17 mouse cellular contexts compared by ENCODE assay signal in genomic region chr5:150389589-150390377, GRCm38 (mm10).
DNase-seq lines count a peak whose midpoint lies in the region; ATAC-seq and TF ChIP-seq lines count a peak whose summit lies in the region.
"Had no signal": no experiment of that assay in that cellular context is flagged by ENCODE, and none has a peak within 500 bp of the region (broad histone marks: within the 10 kb centered on the region; RNA-seq: fewer than 3 reads in every experiment).

No protein-coding gene starts in this region.

- H3K27me3 ChIP-seq in MEL (ENCODE audit: control insufficient read depth in 1 of 2, insufficient read depth in 2 of 2, low read length in 2 of 2): no peaks in the 10 kb centered on the region
- H3K27me3 ChIP-seq in heart, embryonic 11.5 days (ENCODE audit: control insufficient read depth, insufficient read depth, low read length): no peaks in the 10 kb centered on the region
- H3K27me3 ChIP-seq in liver, embryonic 13.5 days: no peaks in the 10 kb centered on the region
- H3K27me3 ChIP-seq: CH12.LX, Patski had no signal

- no peaks in the 10 kb centered on the region for H3K79me2 ChIP-seq in MEL (ENCODE audit: control insufficient read depth, insufficient read depth, low read length, poor library complexity)

- DNase-seq in gastrocnemius, adult 2 months: no peak
- DNase-seq in gastrocnemius, adult 18-20 months (ENCODE audit: low spot score): no peak
- peak; percentile 91 for DNase-seq in MEL (ENCODE audit: low read depth, low spot score)
- peak; percentile 21 for DNase-seq in liver, embryonic 13.5 days
- DNase-seq in right cerebral cortex, postnatal 25 days: no peak
- no peak for DNase-seq in ovary, postnatal 14 days (ENCODE audit: low spot score)
- DNase-seq: cerebellum, adult 8-10 months; embryo, embryonic 11 days; kidney, adult 9 months; thymus, adult 2 months had no signal

- peak overlapping the region; percentile 14; the same call in 1 of the 2 replicates for H3K4me2 ChIP-seq in heart, embryonic 11.5 days
- H3K4me2 ChIP-seq in liver, embryonic 13.5 days: peak overlapping the region; percentile 5; the same call in 1 of the 2 replicates

- intact Hi-C loops in gastrocnemius, adult 2 months (cut with DNase I): no loop called here

- peak; percentile 74; the same call in 1 of the 2 replicates for ATAC-seq in heart, embryonic 11.5 days (replicated peaks; ENCODE audit: insufficient number of reproducible peaks, low FRiP score, low TSS enrichment)
- ATAC-seq in liver, embryonic 13.5 days (ENCODE audit: low read depth): peak; percentile 85
- ATAC-seq in inflammation-experienced regulatory T-cells, adult 6 months: no peak
- ATAC-seq: hindbrain, postnatal 0 days; Patski had no signal

- no peaks in the 10 kb centered on the region for H3K9me3 ChIP-seq in MEL (replicated peaks; ENCODE audit: insufficient read depth, low read length)
- peaks cover 4% of the 10 kb centered on the region for H3K9me3 ChIP-seq in heart, embryonic 11.5 days (replicated peaks; ENCODE audit: control insufficient read depth, low read length)
- no peaks in the 10 kb centered on the region for H3K9me3 ChIP-seq in liver, embryonic 13.5 days (replicated peaks)
- H3K9me3 ChIP-seq: limb, embryonic 10.5 days had no signal

- TF ChIP-seq EP300 in MEL (IDR thresholded peaks at IDR 0.05; ENCODE audit: low read depth in 1 of 2, low read length in 2 of 2): peak; percentile 71 to 79; a peak in 3 of 4 replicates

- no peak overlapping the region for H3K9ac ChIP-seq in MEL (ENCODE audit: control insufficient read depth, low read depth, low read length, poor library complexity, severe bottlenecking)
- 0 out of 2 replicates have a peak overlapping the region, but pooled peaks have one; percentile 1 for H3K9ac ChIP-seq in heart, embryonic 11.5 days (ENCODE audit: low read depth, low read length)
- no peak overlapping the region for H3K9ac ChIP-seq in liver, embryonic 13.5 days

- peaks cover 0 to 18% of the 10 kb centered on the region in 2 experiments; a peak in 2 of 4 replicates for H3K36me3 ChIP-seq in MEL (ENCODE audit: control insufficient read depth in 1 of 2, insufficient read depth in 2 of 2, low read length in 2 of 2)
- peaks cover 31% of the 10 kb centered on the region for H3K36me3 ChIP-seq in heart, embryonic 11.5 days (ENCODE audit: control insufficient read depth, insufficient read depth, low read length)
- H3K36me3 ChIP-seq in liver, embryonic 13.5 days: peaks cover 11% of the 10 kb centered on the region

- H3K27ac ChIP-seq in gastrocnemius, adult 2 months: peak overlapping the region; percentile 51
- H3K27ac ChIP-seq in MEL (ENCODE audit: control insufficient read depth, low read depth, low read length): peak overlapping the region; percentile 42
- peak overlapping the region; percentile 91 for H3K27ac ChIP-seq in heart, embryonic 11.5 days (ENCODE audit: low read depth, low read length)
- H3K27ac ChIP-seq in liver, embryonic 13.5 days: 0 out of 2 replicates have a peak overlapping the region, but pooled peaks have one; percentile 1
- H3K27ac ChIP-seq: hindbrain, postnatal 0 days; limb, embryonic 10.5 days; midbrain, embryonic 10.5 days had no signal

- H3K4me3 ChIP-seq in gastrocnemius, adult 2 months: no peak overlapping the region
- peak overlapping the region; percentile 14 to 35 for H3K4me3 ChIP-seq in MEL (ENCODE audit: control insufficient read depth in 1 of 2, insufficient read depth in 1 of 2, low read depth in 2 of 2, low read length in 2 of 2)
- H3K4me3 ChIP-seq in heart, embryonic 11.5 days (ENCODE audit: low read depth, low read length): no peak overlapping the region
- H3K4me3 ChIP-seq in liver, embryonic 13.5 days (replicated peaks): no peak overlapping the region
- H3K4me3 ChIP-seq: limb, embryonic 10.5 days; midbrain, embryonic 10.5 days had no signal

- no peak for TF ChIP-seq CTCF in gastrocnemius, adult 2 months (IDR thresholded peaks at IDR 0.05)
- TF ChIP-seq CTCF in MEL (IDR thresholded peaks at IDR 0.05 in 2 of 3, conservative IDR thresholded peaks at IDR 0.05 in 1 of 3; ENCODE audit: control insufficient read depth in 1 of 3, insufficient read depth in 1 of 3, low read depth in 2 of 3, low read length in 3 of 3, poor library complexity in 1 of 3, severe bottlenecking in 1 of 3): no peak

- no peak for TF ChIP-seq POLR2A in MEL (IDR thresholded peaks at IDR 0.05; ENCODE audit: control insufficient read depth in 1 of 2, insufficient read depth in 1 of 2, low read depth in 1 of 2, low read length in 2 of 2, poor library complexity in 1 of 2)

- no peak for TF ChIP-seq RAD21 in MEL (IDR thresholded peaks at IDR 0.05; ENCODE audit: low read depth, low read length)

- 35% methylated on average over 10 of the region's 10 CpGs for WGBS in heart, embryonic 11.5 days (ENCODE audit: insufficient replicate concordance)
- 16% methylated on average over 10 of the region's 10 CpGs for WGBS in liver, embryonic 13.5 days (ENCODE audit: insufficient replicate concordance)

- H3K4me1 ChIP-seq in MEL (ENCODE audit: control insufficient read depth in 1 of 2, insufficient read depth in 2 of 2, low read length in 2 of 2): peaks cover 14 to 21% of the 10 kb centered on the region in 2 experiments
- peaks cover 10% of the 10 kb centered on the region for H3K4me1 ChIP-seq in heart, embryonic 11.5 days (ENCODE audit: control insufficient read depth, insufficient read depth, low read length)
- H3K4me1 ChIP-seq in liver, embryonic 13.5 days (replicated peaks): peaks cover 21% of the 10 kb centered on the region
- H3K4me1 ChIP-seq: midbrain, embryonic 10.5 days had no signal

TF ChIP-seq in MEL, 35 proteins besides CTCF, POLR2A, EP300 and RAD21:
- TF ChIP-seq MYC (IDR thresholded peaks at IDR 0.05; ENCODE audit: low read depth, low read length): peak; percentile 91
- no peak for TF ChIP-seq MAZ (IDR thresholded peaks at IDR 0.05; ENCODE audit: low read depth, low read length)
- no peak for TF ChIP-seq CHD2 (IDR thresholded peaks at IDR 0.05; ENCODE audit: low read length)
- TF ChIP-seq SIN3A (IDR thresholded peaks at IDR 0.05; ENCODE audit: low read length): peak; percentile 62; the same call in 1 of the 2 replicates
- 0 out of 2 replicates have a peak, but pooled peaks have one; percentile 3 for TF ChIP-seq ELF1 (IDR thresholded peaks at IDR 0.05; ENCODE audit: low read depth, low read length)
- TF ChIP-seq ZNF384 (IDR thresholded peaks at IDR 0.05; ENCODE audit: low read depth, low read length): no peak
- TF ChIP-seq ETS1 (IDR thresholded peaks at IDR 0.05; ENCODE audit: low read depth, low read length): peak; percentile 89
- TF ChIP-seq TCF12 (IDR thresholded peaks at IDR 0.05; ENCODE audit: low read depth, low read length): peak; percentile 84
- TF ChIP-seq MAX (IDR thresholded peaks at IDR 0.05; ENCODE audit: low read length): peak; percentile 83
- peak; percentile 91 for TF ChIP-seq GATA1 (IDR thresholded peaks at IDR 0.05; ENCODE audit: low read depth, low read length)
- peak; percentile 86 for TF ChIP-seq RCOR1 (IDR thresholded peaks at IDR 0.05; ENCODE audit: low read depth, low read length)
- no peak for TF ChIP-seq SMC3 (IDR thresholded peaks at IDR 0.05; ENCODE audit: low read depth, low read length)
- 0 out of 2 replicates have a peak, but pooled peaks have one; percentile 18 for TF ChIP-seq TBP (IDR thresholded peaks at IDR 0.05; ENCODE audit: low read depth, low read length)
- TF ChIP-seq MXI1 (IDR thresholded peaks at IDR 0.05; ENCODE audit: low read depth, low read length): peak; percentile 86
- peak; percentile 60; the same call in 1 of the 2 replicates for TF ChIP-seq MYB (IDR thresholded peaks at IDR 0.05; ENCODE audit: low read depth, low read length)
- 0 out of 2 replicates have a peak, but pooled peaks have one; percentile 48 for TF ChIP-seq CHD1 (IDR thresholded peaks at IDR 0.05; ENCODE audit: low read depth, low read length)
- TF ChIP-seq TAL1 (IDR thresholded peaks at IDR 0.05; ENCODE audit: low read length): peak; percentile 89

Comparison
In these comparisons a context has a peak if more than half of its experiments do, and no peak if none do; other contexts are left out.
1. DNase-seq: peak in MEL (single experiment) and liver, embryonic 13.5 days (single experiment); none in gastrocnemius, adult 2 months (single experiment), gastrocnemius, adult 18-20 months (single experiment), right cerebral cortex, postnatal 25 days (single experiment) and ovary, postnatal 14 days (single experiment).
2. H3K27ac ChIP-seq: peak in every context shown above with its lines; median percentile 91 in heart, embryonic 11.5 days; 51 in gastrocnemius, adult 2 months; 42 in MEL; 1 in liver, embryonic 13.5 days.
3. H3K4me3 ChIP-seq: peak in MEL (2 of 2); none in gastrocnemius, adult 2 months (single experiment), heart, embryonic 11.5 days (single experiment) and liver, embryonic 13.5 days (single experiment).